Mouse (Mus musculus) kidney, postnatal 36 days (tissue): ENCODE measurements around the gene Hspa8.

ENCODE experiments used
- DNase-seq, 2 experiments: peaks; one replicate each; pipeline ENCODE4 v3.0.0; 2021 to 2022; ENCODE audit warnings: mixed read lengths in 2 of 2

The Hspa8 gene

DNA sequence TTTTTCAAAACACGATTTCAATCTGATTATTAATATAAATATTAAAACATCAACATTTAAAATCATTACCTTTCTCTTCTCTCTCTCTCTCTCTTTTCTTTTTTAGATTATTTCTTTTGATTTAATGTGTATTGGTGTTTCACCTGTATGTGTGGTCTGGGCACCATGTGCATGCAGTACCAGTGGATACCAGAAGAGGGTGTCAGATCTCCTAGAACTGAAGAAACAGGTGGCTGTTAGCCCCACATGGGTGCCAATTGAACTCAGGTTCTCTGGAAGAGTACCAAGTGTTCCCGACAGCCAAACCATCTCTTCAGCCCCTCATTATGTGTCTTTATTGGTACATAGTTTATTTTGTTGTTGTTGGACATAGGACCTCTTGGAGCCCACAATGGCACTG is 11.1 kb downstream of the Hspa8 start:
- DNase-seq, result peak; percentile 19 to 57

DNA sequence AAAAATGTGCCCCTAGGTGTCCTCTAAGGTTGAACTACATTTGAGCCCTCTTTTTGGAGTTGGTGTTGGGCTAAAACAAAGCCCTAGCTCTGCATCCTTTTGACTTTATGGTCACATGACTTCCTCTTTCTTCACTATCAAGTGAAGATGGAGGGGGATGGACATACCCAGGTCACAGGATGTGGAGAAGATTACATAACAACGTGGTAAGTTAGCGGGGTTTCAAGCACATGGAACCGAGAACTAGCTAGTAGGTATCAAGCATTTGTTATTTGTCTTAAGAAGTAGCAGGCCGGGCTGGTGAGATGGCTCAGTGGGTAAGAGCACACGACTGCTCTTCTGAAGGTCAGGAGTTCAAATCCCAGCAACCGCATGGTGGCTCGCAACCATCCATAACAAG is 13.3 kb downstream of the Hspa8 start:
- DNase-seq, result no peak

DNA sequence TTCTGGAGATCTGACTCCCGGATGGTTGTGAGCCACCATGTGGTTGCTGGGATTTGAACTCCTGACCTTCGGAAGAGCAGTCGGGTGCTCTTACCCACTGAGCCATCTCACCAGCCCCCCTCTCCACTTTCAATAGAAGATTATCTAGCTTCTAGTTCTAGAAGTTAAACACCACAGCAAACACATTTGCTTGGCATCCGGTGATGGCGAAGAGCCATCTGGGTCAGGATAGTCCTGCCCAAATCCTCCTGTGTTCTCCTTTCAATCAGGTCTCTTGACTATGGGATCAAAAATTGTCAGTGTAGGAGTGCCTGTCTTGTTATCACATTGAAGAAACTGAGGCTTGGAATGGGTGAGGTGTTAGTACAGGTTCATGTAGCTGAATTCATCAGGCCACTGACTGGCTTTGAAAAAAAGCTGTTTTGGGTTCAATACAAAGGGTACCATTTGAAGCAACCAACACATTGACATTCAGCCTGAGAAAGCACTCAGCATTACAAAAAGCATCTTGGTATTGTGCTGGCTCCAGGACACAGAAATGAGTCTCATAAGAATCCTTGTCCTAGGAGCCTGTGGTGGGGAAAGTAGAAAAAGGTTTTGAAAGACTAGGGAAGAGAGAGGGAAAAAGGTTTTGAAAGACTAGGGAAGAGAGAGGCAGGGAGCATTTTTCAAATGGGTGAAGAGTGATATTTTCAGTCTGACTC is 16.7 kb downstream of the Hspa8 start:
- no peak for DNase-seq

DNA sequence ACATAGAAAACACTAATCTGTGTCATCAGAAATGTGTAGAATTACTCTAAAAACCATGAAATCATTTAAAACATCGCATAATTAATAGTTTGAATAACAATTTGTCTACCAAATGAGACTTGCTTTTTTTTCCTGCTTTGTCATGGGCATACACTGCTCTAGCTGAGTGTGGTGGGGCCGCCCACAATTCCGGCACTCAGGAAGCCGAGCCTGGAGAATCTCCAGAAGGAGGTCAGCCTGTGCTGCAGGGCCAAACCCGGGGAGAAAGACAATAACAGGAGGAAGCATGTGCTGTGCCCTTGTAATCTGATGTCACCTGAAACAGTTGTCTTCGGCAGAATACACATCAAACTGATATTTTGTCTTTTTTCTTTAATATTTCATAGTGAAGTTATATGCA is 24.8 kb downstream of the Hspa8 start:
- DNase-seq, result peak; percentile 35 to 60

DNA sequence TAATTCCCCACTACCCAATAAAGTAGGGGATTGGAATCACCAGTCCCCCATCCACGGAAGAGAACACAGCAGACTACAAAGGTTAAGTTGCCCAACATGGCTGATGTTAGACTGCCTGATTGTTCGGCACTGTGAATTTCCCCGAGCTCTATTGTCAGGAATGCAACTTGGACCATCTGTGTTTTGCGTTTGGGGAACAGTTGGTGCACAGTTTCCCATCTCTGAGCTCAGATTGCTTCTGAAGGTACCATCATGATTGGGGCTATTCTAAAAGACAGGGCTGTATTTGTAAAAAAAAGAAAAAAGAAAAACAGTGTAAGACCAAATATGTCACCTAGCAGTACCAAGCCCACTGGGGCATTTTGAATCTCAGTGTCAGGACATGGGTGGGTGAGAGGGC is 26.6 kb downstream of the Hspa8 start:
- DNase-seq, result no peak

DNA sequence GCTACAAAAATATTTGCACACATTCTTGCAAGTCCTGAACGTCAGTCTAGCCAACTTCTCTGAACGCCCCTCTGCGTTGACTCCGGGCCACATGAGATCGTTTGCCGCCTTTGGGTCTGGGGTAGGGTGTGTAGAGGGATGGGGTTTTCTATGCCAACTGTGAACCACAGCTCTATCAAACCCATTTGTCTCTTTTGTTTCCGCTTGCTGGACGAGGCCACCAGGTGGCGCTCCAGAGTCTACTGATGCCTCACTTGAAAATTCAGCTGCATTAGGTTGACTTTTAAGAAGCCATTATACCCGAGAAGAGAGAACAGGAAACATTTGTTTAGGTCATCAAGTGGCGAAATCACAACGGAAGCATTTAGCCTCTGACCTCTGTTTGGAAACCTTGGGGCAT is 33.8 kb downstream of the Hspa8 start:
- peak; percentile 64 to 92 for DNase-seq

DNA sequence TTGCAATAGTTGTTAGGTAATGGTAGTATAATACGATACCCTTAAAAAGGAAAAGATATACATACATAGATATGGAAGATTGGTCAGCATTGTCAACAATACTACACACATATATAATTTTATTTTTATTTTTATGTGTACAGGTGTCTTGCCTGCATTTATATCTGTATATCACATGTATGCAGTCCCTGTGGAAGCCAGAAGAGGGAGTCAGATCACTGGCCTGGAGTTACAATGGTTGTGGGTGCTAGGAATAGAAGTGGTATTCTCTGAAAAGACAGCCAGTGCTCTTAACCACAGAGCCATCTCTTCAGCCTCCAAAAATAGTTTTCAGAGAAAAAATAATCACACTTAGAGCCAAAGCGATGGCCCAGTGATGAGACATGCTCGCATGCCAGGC is 35.9 kb downstream of the Hspa8 start:
- DNase-seq, result no peak

DNA sequence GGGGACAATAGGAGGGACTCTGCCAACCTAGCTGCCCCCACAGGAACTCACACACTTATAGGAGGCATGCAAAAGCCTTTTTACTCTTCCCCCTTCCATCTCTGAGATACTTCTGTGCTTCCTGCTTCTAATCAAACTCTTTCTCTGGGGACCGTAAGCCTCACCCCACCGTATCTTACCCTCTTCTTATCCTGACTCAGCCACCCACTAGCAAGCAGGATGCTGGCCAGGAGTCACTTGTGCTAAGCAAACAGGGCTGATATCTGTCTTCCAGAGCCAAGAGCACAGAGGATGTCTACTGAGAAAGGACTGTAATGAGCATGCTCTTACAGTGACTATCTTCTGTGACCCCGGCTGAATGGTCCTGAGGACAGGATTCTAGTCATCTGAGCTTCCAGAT is 38.9 kb downstream of the Hspa8 start:
- DNase-seq, result no peak

DNA sequence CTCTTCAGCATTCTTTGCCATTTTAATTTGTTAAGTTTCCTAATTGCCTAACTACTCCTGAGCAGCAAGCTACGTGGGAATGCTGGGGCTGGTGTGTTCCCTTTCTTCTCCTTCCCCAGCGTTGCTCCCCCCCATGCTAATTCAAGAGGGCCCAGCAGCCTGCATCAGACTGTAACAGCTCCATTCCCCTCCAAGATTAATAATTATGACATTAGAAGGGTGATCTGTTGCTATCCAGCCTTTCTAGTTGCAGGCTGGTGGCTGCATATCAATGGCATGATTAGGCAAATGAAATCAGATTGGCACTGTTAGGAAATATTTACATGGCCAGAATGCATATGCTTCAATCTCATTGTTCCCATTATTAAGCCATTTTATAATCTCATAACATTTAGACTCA is 50.7 kb downstream of the Hspa8 start:
- no peak for DNase-seq

DNA sequence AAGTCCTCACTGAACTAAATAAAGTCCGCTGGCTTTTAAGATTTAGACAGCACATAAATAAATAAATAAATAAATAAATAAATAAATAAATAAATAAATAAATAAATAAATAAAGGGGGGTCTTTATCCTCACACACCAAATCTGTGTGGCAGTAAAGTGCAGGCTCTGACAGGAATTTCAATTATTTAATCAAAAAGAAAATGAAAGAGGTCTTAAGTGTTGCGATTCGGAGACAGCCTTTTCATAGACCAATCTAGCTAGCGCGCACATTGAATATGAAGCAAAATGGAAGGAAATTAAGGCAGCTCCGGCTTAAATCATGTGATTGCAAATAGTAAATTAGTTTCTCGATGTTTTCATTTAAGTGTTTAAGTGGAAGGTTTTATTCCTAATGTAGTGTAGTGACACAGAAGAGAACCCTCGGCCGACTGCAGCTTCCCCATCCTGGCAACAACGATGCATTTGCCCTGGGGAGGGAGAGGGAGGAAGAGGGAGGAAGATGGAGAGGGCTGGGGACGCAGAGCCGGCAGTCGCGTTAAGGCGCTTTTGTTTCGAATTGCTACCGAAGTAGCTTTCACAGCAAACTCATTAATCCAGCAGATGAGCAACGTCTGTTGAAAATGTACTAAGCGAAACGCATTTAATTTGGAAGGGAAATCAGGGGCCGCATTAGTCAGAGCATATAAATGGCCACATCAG is 57.8 kb downstream of the Hspa8 start:
- peak in 1 of 2 experiments; percentile 6 for DNase-seq

DNA sequence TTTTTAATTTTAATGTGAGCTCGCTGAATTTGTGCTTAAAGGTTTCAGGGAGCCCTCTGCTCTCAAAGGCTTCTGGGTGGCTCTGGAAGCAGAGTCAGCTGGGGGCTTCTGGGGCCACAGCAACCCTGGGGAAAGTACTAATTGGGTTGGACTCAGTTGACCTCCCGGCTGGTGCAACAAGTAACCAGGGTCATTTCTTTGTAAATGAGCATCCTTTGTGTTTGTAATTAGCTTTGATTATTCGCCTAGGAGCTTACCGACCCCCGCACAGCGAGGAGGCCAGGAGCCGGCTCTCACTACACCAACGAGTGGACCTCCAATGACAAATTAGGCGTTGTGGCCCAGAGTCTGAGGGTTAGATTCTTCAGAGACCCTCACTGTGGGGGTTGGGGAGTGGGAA is 58.4 kb downstream of the Hspa8 start:
- DNase-seq, result no peak
